Mouse (Mus musculus) hindbrain, embryonic 16.5 days (tissue): Measurements from ENCODE around the gene Aes. TPM values are rescaled to one million over a fixed set of nuclear protein-coding genes. Genes with fewer than 3 reads are reported as not detected.
A peak's percentile ranks its signal among the peaks of the same experiment; 100 is the strongest.

Experiments
- ATAC-seq: fragments of 200-750 bp; cut with Nextera tagmentation; 2 replicates; pipeline ENCODE4 v1.8.0; 2017; ENCODE audit warnings: moderate TSS enrichment, moderate library complexity
- H3K27ac ChIP-seq: fragments of 300-500 bp; sonication (generic); 2 replicates; pipeline ENCODE4 v1.5.1; 2014; ENCODE audit warnings: low read depth, mild to moderate bottlenecking, control low read depth, low read length, moderate library complexity
- H3K27me3 ChIP-seq: fragments of 300-500 bp; sonication (generic); replicated peaks from 2 replicates; pipeline ENCODE4 v1.6.1; 2014; ENCODE audit warnings: low read length; ENCODE audit not compliant: control insufficient read depth, insufficient read depth
- H3K36me3 ChIP-seq: fragments of 300-500 bp; sonication (generic); 2 replicates; pipeline ENCODE4 v1.6.1; 2014; ENCODE audit warnings: mild to moderate bottlenecking, low read length, moderate library complexity, mixed read lengths; ENCODE audit not compliant: control insufficient read depth, insufficient read depth
- H3K4me1 ChIP-seq: fragments of 300-500 bp; sonication (generic); 2 replicates; pipeline ENCODE4 v1.6.1; 2014; ENCODE audit warnings: low read depth, low read length; ENCODE audit not compliant: control insufficient read depth, insufficient read depth
- H3K4me2 ChIP-seq: fragments of 300-500 bp; sonication (generic); 2 replicates; pipeline ENCODE4 v1.6.1; 2014; ENCODE audit warnings: mild to moderate bottlenecking, low read length, control low read depth, moderate library complexity
- H3K4me3 ChIP-seq: fragments of 300-500 bp; sonication (generic); 2 replicates; pipeline ENCODE4 v1.5.1; 2014; ENCODE audit warnings: mild to moderate bottlenecking, low read length, control low read depth, moderate library complexity
- H3K9ac ChIP-seq: fragments of 300-500 bp; sonication (generic); 2 replicates; pipeline ENCODE4 v1.6.1; 2014; ENCODE audit warnings: low read depth, mild to moderate bottlenecking, control low read depth, low read length, moderate library complexity
- H3K9me3 ChIP-seq: fragments of 300-500 bp; sonication (generic); 2 replicates; pipeline ENCODE4 v1.6.1; 2014; ENCODE audit warnings: mild to moderate bottlenecking, low read length, moderate library complexity; ENCODE audit not compliant: control insufficient read depth
- WGBS: fragments of 180-500 bp; shearing (Covaris S2); extraction: QIAGEN DNeasy Blood & Tissue Kit; methylation state at CpG from one replicate; pipeline ENCODE4 v1.1.7; 2014; 5-methylcytosine and 5-hydroxymethylcytosine counted together
- polyA plus RNA-seq: library from polyadenylated mRNA; unstranded; fragments of >200 nt; fragmentation: Nextera tagmentation; extraction: Ambion mirVana; gene quantifications from 2 replicates; pipeline ENCODE4 v1.2.1, GENCODE M21; 2015

The Aes gene
- polyA plus RNA-seq, 1 experiment from 2014 or later, result 457 TPM

- H3K9ac ChIP-seq, result peak overlapping the region; percentile 96
Measured at GRCm38 (mm10) chr10:81542727-81543460, 16.4 kb upstream of the Aes start.

GRCm38 (mm10) chr10:81543633-81544032, 15.7 kb upstream of the Aes start:
- Histone ChIP-seq H3K4me1 (peaks cover 29% of the 10 kb centered on the region), H3K27me3 (no peaks in the 10 kb centered on the region), H3K9me3 (no peaks in the 10 kb centered on the region), H3K4me3 (peak overlapping the region; percentile 72), H3K36me3 (no peaks in the 10 kb centered on the region), H3K9ac (peak overlapping the region; percentile 96), H3K4me2 (peak overlapping the region; percentile 66), H3K27ac (no peak overlapping the region)
- ATAC-seq, result no peak
- WGBS, result 70% methylated on average over 1 of the region's 1 CpGs

More at GRCm38 (mm10) chr10:81542727-81543460, 16.4 kb upstream of the Aes start:
- H3K4me3 ChIP-seq, result peak overlapping the region; percentile 72; the same call in 1 of the 2 replicates
- H3K4me2 ChIP-seq, result peak overlapping the region; percentile 66
- no peaks in the 10 kb centered on the region for H3K27me3 ChIP-seq
- peaks cover 29% of the 10 kb centered on the region for H3K4me1 ChIP-seq
- H3K27ac ChIP-seq, result no peak overlapping the region
- no peaks in the 10 kb centered on the region for H3K9me3 ChIP-seq
- WGBS, result 82% methylated on average over 7 of the region's 7 CpGs
- ATAC-seq, result no peak
- H3K36me3 ChIP-seq, result no peaks in the 10 kb centered on the region

GRCm38 (mm10) chr10:81544296-81545160, 14.8 kb upstream of the Aes start:
- Histone ChIP-seq H3K27me3 (no peaks in the 10 kb centered on the region), H3K4me3 (peak overlapping the region; percentile 72), H3K27ac (peak overlapping the region; percentile 88), H3K4me1 (peaks cover 29% of the 10 kb centered on the region), H3K9ac (peak overlapping the region; percentile 96), H3K36me3 (no peaks in the 10 kb centered on the region), H3K9me3 (no peaks in the 10 kb centered on the region), H3K4me2 (peak overlapping the region; percentile 66)
- ATAC-seq, result peak; percentile 35
- WGBS, result under 1% methylated on average over 85 of the region's 93 CpGs

- H3K4me1 ChIP-seq, result peaks cover 29% of the 10 kb centered on the region
- no peaks in the 10 kb centered on the region for H3K9me3 ChIP-seq
- no peaks in the 10 kb centered on the region for H3K36me3 ChIP-seq
- peak within 1 kb of the TSS; percentile 66 for H3K4me2 ChIP-seq
- peak; percentile 97 for ATAC-seq
- H3K9ac ChIP-seq, result peak within 1 kb of the TSS; percentile 96
- WGBS, result under 1% methylated on average over 48 of the region's 59 CpGs
- H3K27me3 ChIP-seq, result no peaks in the 10 kb centered on the region
- peak within 1 kb of the TSS; percentile 72 for H3K4me3 ChIP-seq
- H3K27ac ChIP-seq, result peak within 1 kb of the TSS; percentile 92
Measured at GRCm38 (mm10) chr10:81545161-81545747, 14.0 kb upstream of the Aes start, which contains the start of gene Gna11. TSS of gene Gna11 (minus strand) at chr10:81545190.

- no peak overlapping the region for H3K4me2 ChIP-seq
- H3K4me3 ChIP-seq, result no peak overlapping the region
- H3K9ac ChIP-seq, result no peak overlapping the region
- H3K4me1 ChIP-seq, result peaks cover 26% of the 10 kb centered on the region
- H3K36me3 ChIP-seq, result no peaks in the 10 kb centered on the region
- ATAC-seq, result no peak
- no peak overlapping the region for H3K27ac ChIP-seq
- H3K9me3 ChIP-seq, result no peaks in the 10 kb centered on the region
- no peaks in the 10 kb centered on the region for H3K27me3 ChIP-seq
- WGBS, result 82% methylated on average over 5 of the region's 5 CpGs
Measured at GRCm38 (mm10) chr10:81546332-81546731, 13.0 kb upstream of the Aes start.

GRCm38 (mm10) chr10:81546788-81547571, 12.3 kb upstream of the Aes start:
- Histone ChIP-seq H3K27ac (no peak overlapping the region), H3K9ac (no peak overlapping the region), H3K4me2 (no peak overlapping the region), H3K27me3 (no peaks in the 10 kb centered on the region), H3K4me1 (peaks cover 22% of the 10 kb centered on the region), H3K9me3 (no peaks in the 10 kb centered on the region), H3K36me3 (no peaks in the 10 kb centered on the region), H3K4me3 (no peak overlapping the region)
- WGBS, result 94% methylated on average over 13 of the region's 13 CpGs
- no peak for ATAC-seq

GRCm38 (mm10) chr10:81548944-81549343, 10.3 kb upstream of the Aes start:
- no peak for ATAC-seq
- peak overlapping the region; percentile 28; the same call in 1 of the 2 replicates for H3K9ac ChIP-seq

GRCm38 (mm10) chr10:81550257-81550656, 9.0 kb upstream of the Aes start:
- no peak overlapping the region for H3K9ac ChIP-seq
- H3K4me2 ChIP-seq, result no peak overlapping the region
- no peak for ATAC-seq
- H3K4me1 ChIP-seq, result peaks cover 2% of the 10 kb centered on the region; the same call in 1 of the 2 replicates
- peaks cover 2% of the 10 kb centered on the region; the same call in 1 of the 2 replicates for H3K9me3 ChIP-seq
- no peaks in the 10 kb centered on the region for H3K36me3 ChIP-seq
- no peaks in the 10 kb centered on the region for H3K27me3 ChIP-seq
- no peak overlapping the region for H3K4me3 ChIP-seq
- WGBS, result 11% methylated on average over 7 of the region's 7 CpGs
- H3K27ac ChIP-seq, result no peak overlapping the region

More at GRCm38 (mm10) chr10:81548944-81549343, 10.3 kb upstream of the Aes start:
- no peaks in the 10 kb centered on the region for H3K36me3 ChIP-seq
- H3K4me1 ChIP-seq, result peaks cover 3% of the 10 kb centered on the region
- H3K27me3 ChIP-seq, result no peaks in the 10 kb centered on the region
- no peak overlapping the region for H3K4me2 ChIP-seq
- no peak overlapping the region for H3K27ac ChIP-seq
- peaks cover 2% of the 10 kb centered on the region; the same call in 1 of the 2 replicates for H3K9me3 ChIP-seq
- WGBS, result 71% methylated on average over 5 of the region's 5 CpGs
- H3K4me3 ChIP-seq, result no peak overlapping the region
